Mouse (Mus musculus) heart, postnatal 25 days (tissue): Measurements from ENCODE around the gene 4930522H14Rik. TPM values are rescaled to one million over a fixed set of nuclear protein-coding genes. Genes with fewer than 3 reads are reported as not detected.
A peak's percentile ranks its signal among the peaks of the same experiment; 100 is the strongest.

Experiments used
- DNase-seq: peaks from one replicate; pipeline ENCODE4 v3.0.0; 2022; ENCODE audit warnings: low spot score
- intact Hi-C: fragments of 180-260 bp; cut with DNase I; formaldehyde crosslinking; loops from one replicate; pipeline ENCODE4 v1.15.1; 2025
- total RNA-seq, 2 experiments: library from RNA; stranded (reverse); gene quantifications; 2 replicates each; pipeline ENCODE4 v1.2.3; 2021

Gene 4930522H14Rik
- total RNA-seq, 2 experiments from 2014 or later: not detected

GRCm38 (mm10) chr4:109476554-109477014 lies 54.5 kb downstream of the 4930522H14Rik start:
- peak; percentile 86 for DNase-seq
- intact Hi-C loops: no loop called here

- intact Hi-C loops: loop anchor here (2.0 kb wide), 1 partner anchor 15 kb away; no protein-coding TSS in a partner anchor
- peak; percentile 25 for DNase-seq
These were observed 55.2 kb downstream of the 4930522H14Rik start for GRCm38 (mm10) chr4:109475577-109476553.

GRCm38 (mm10) chr4:109475078-109475477 lies 56.0 kb downstream of the 4930522H14Rik start:
- no peak for DNase-seq
- intact Hi-C loops: loop anchor here (2.0 kb wide), 1 partner anchor 14 kb away; no protein-coding TSS in a partner anchor

- intact Hi-C loops: no loop called here
- DNase-seq: no peak
These were observed 58.5 kb downstream of the 4930522H14Rik start for GRCm38 (mm10) chr4:109472566-109472965.

GRCm38 (mm10) chr4:109471606-109472005 lies 59.5 kb downstream of the 4930522H14Rik start:
- DNase-seq: no peak
- intact Hi-C loops: no loop called here

GRCm38 (mm10) chr4:109467687-109468086 lies 63.4 kb downstream of the 4930522H14Rik start:
- intact Hi-C loops: no loop called here
- DNase-seq: no peak

- intact Hi-C loops: no loop called here
These were observed 67.2 kb downstream of the 4930522H14Rik start for GRCm38 (mm10) chr4:109463892-109464291.

GRCm38 (mm10) chr4:109460421-109461179 lies 70.5 kb downstream of the 4930522H14Rik start:
- peak; percentile 43 for DNase-seq
- intact Hi-C loops: loop anchor here (2.0 kb wide), 1 partner anchor 14 kb away; no protein-coding TSS in a partner anchor

More at GRCm38 (mm10) chr4:109463892-109464291, 67.2 kb downstream of the 4930522H14Rik start:
- no peak for DNase-seq

- intact Hi-C loops: no loop called here
These were observed 74.3 kb downstream of the 4930522H14Rik start for GRCm38 (mm10) chr4:109456821-109457220.

More at GRCm38 (mm10) chr4:109456821-109457220, 74.3 kb downstream of the 4930522H14Rik start:
- no peak for DNase-seq

Other genes with a start within 250 kb of the 4930522H14Rik start
- gene Ttc39a, start 124.7 kb downstream of the 4930522H14Rik start, total RNA-seq: 1 to 10 TPM; 1.1 to 2.1 TPM
- gene Rnf11, start 46.6 kb downstream of the 4930522H14Rik start, total RNA-seq: 100 to 1,000 TPM; 104 to 106 TPM
- 10 to 100 TPM; 15.5 to 16.2 TPM for gene Cdkn2c, start 135.9 kb upstream of the 4930522H14Rik start, total RNA-seq
- 10 to 100 TPM; 38.8 to 40.3 TPM for gene Faf1, start 145.3 kb upstream of the 4930522H14Rik start, total RNA-seq